Mouse (Mus musculus) CH12.LX (cell line): ENCODE data around the gene Alox12.

Experiments
- BHLHE40 ChIP-seq: IDR thresholded peaks from 2 replicates; pipeline ENCODE4 v1.6.1; 2011; ENCODE audit warnings: mild to moderate bottlenecking, low read depth, low read length, improper control_type of control experiment
- CHD2 ChIP-seq: IDR thresholded peaks from 2 replicates; pipeline ENCODE4 v1.6.1; 2011; ENCODE audit warnings: low read length, improper control_type of control experiment
- CTCF ChIP-seq, 2 experiments: IDR thresholded peaks in 1 of 2; conservative IDR thresholded peaks in 1 of 2; 2 replicates each; pipeline ENCODE4 v1.5.1; 2011 to 2012; ENCODE audit warnings: low read depth in 2 of 2, low read length in 2 of 2, improper control_type of control experiment in 1 of 2, inconsistent platforms in 1 of 2, mild to moderate bottlenecking in 1 of 2, moderate library complexity in 1 of 2
- EP300 ChIP-seq: IDR thresholded peaks from 2 replicates; pipeline ENCODE4 v1.6.1; 2011; ENCODE audit warnings: low read length, improper control_type of control experiment
- HCFC1 ChIP-seq: IDR thresholded peaks from 2 replicates; pipeline ENCODE4 v1.6.1; 2012; ENCODE audit warnings: low read depth, mild to moderate bottlenecking, inconsistent platforms, low read length, improper control_type of control experiment
- JUN ChIP-seq: IDR thresholded peaks from 2 replicates; pipeline ENCODE4 v1.6.1; 2011; ENCODE audit warnings: low read depth, mild to moderate bottlenecking, low read length, improper control_type of control experiment, moderate library complexity; ENCODE audit not compliant: insufficient read depth
- MAX ChIP-seq: IDR thresholded peaks from 2 replicates; pipeline ENCODE4 v1.6.1; 2011; ENCODE audit warnings: low read length, improper control_type of control experiment
- POLR2A ChIP-seq: IDR thresholded peaks from 2 replicates; pipeline ENCODE4 v1.6.1; 2011; ENCODE audit warnings: low read depth, mild to moderate bottlenecking, improper control_type of control experiment, low read length
- POLR2AphosphoS2 ChIP-seq: IDR thresholded peaks from 2 replicates; pipeline ENCODE4 v1.6.1; 2011; ENCODE audit warnings: low read depth, low read length, improper control_type of control experiment
- SIN3A ChIP-seq: IDR thresholded peaks from 2 replicates; pipeline ENCODE4 v1.6.1; 2012; ENCODE audit warnings: low read length, improper control_type of control experiment, inconsistent platforms
- SMC3 ChIP-seq: IDR thresholded peaks from 2 replicates; pipeline ENCODE4 v1.6.1; 2011; ENCODE audit warnings: low read depth, low read length, improper control_type of control experiment
- ZMIZ1 ChIP-seq: IDR thresholded peaks from 2 replicates; pipeline ENCODE4 v1.6.1; 2012; ENCODE audit warnings: low read depth, mild to moderate bottlenecking, inconsistent platforms, low read length, improper control_type of control experiment
- ZNF384 ChIP-seq: IDR thresholded peaks from 2 replicates; pipeline ENCODE4 v1.6.1; 2012; ENCODE audit warnings: low read depth, low read length, improper control_type of control experiment, inconsistent platforms

- TF ChIP-seq EP300: no peak
- no peak for TF ChIP-seq POLR2A
- no peak for TF ChIP-seq HCFC1
- TF ChIP-seq ZNF384: no peak
- no peak for TF ChIP-seq JUN
- TF ChIP-seq CTCF (conservative IDR thresholded peaks at IDR 0.05 in 1 of 2, IDR thresholded peaks at IDR 0.05 in 1 of 2; ENCODE audit: low read depth in 2 of 2, low read length in 2 of 2): no peak
- no peak for TF ChIP-seq MAX
- TF ChIP-seq SMC3: no peak
- TF ChIP-seq BHLHE40: no peak
- no peak for TF ChIP-seq CHD2
- no peak for TF ChIP-seq ZMIZ1
- no peak for TF ChIP-seq SIN3A
- TF ChIP-seq POLR2AphosphoS2: no peak
These were observed 5.0 kb downstream of the Alox12 start for GRCm38 (mm10) chr11:70250150-70250549.
